Mouse (Mus musculus) MEL (cell line): Measurements from ENCODE around the gene Sun2.

Experiments
- BHLHE40 ChIP-seq: IDR thresholded peaks from 2 replicates; pipeline ENCODE4 v1.6.1; 2012; ENCODE audit warnings: low read depth, mild to moderate bottlenecking, inconsistent platforms, low read length, improper control_type of control experiment, borderline replicate concordance
- CTCF ChIP-seq, 3 experiments: IDR thresholded peaks in 2 of 3; conservative IDR thresholded peaks in 1 of 3; 2 replicates each; pipeline ENCODE4 v1.5.1; 2011 to 2012; ENCODE audit warnings: low read length in 3 of 3, low read depth in 2 of 3, mild to moderate bottlenecking in 2 of 3, improper control_type of control experiment in 1 of 3, inconsistent platforms in 1 of 3, mixed read lengths in 1 of 3, moderate library complexity in 1 of 3; ENCODE audit not compliant: control insufficient read depth in 1 of 3, insufficient read depth in 1 of 3, poor library complexity in 1 of 3, severe bottlenecking in 1 of 3
- EP300 ChIP-seq, 2 experiments: IDR thresholded peaks; 2 replicates each; pipeline ENCODE4 v1.6.1; 2011; ENCODE audit warnings: improper control_type of control experiment in 2 of 2, low read length in 2 of 2, low read depth in 1 of 2, mild to moderate bottlenecking in 1 of 2
- GATA1 ChIP-seq: IDR thresholded peaks from 2 replicates; pipeline ENCODE4 v1.6.1; 2011; ENCODE audit warnings: low read depth, low read length, improper control_type of control experiment
- HCFC1 ChIP-seq: IDR thresholded peaks from 2 replicates; pipeline ENCODE4 v1.6.1; 2012; ENCODE audit warnings: low read depth, mild to moderate bottlenecking, inconsistent platforms, low read length, improper control_type of control experiment, moderate library complexity
- MAFK ChIP-seq: IDR thresholded peaks from 2 replicates; pipeline ENCODE4 v1.6.1; 2011; ENCODE audit warnings: low read depth, mild to moderate bottlenecking, low read length, improper control_type of control experiment, borderline replicate concordance
- MAX ChIP-seq: IDR thresholded peaks from 2 replicates; pipeline ENCODE4 v1.6.1; 2011; ENCODE audit warnings: low read length, improper control_type of control experiment
- MYC ChIP-seq: IDR thresholded peaks from 2 replicates; pipeline ENCODE4 v1.6.1; 2011; ENCODE audit warnings: low read depth, mild to moderate bottlenecking, low read length, improper control_type of control experiment, moderate library complexity
- POLR2A ChIP-seq, 2 experiments: IDR thresholded peaks; 2 replicates each; pipeline ENCODE4 v1.6.1; 2011 to 2012; ENCODE audit warnings: low read length in 2 of 2, mild to moderate bottlenecking in 2 of 2, control low read depth in 1 of 2, improper control_type of control experiment in 1 of 2, low read depth in 1 of 2, moderate library complexity in 1 of 2; ENCODE audit not compliant: control insufficient read depth in 1 of 2, insufficient read depth in 1 of 2, poor library complexity in 1 of 2
- POLR2AphosphoS2 ChIP-seq: IDR thresholded peaks from 2 replicates; pipeline ENCODE4 v1.6.1; 2011; ENCODE audit warnings: low read length, improper control_type of control experiment
- USF1 ChIP-seq: IDR thresholded peaks from 2 replicates; pipeline ENCODE4 v1.6.1; 2014; ENCODE audit warnings: low read depth, mild to moderate bottlenecking, inconsistent platforms, low read length, improper control_type of control experiment, moderate library complexity
- USF2 ChIP-seq, 2 experiments: IDR thresholded peaks; 2 replicates each; pipeline ENCODE4 v1.6.1; 2011 to 2012; ENCODE audit warnings: improper control_type of control experiment in 2 of 2, low read length in 2 of 2, borderline replicate concordance in 1 of 2, inconsistent platforms in 1 of 2, low read depth in 1 of 2, mild to moderate bottlenecking in 1 of 2; ENCODE audit not compliant: insufficient read depth in 1 of 2
- ZKSCAN1 ChIP-seq: IDR thresholded peaks from 2 replicates; pipeline ENCODE4 v1.6.1; 2012; ENCODE audit warnings: low read depth, mild to moderate bottlenecking, inconsistent platforms, low read length, improper control_type of control experiment, moderate library complexity
- ZNF384 ChIP-seq: IDR thresholded peaks from 2 replicates; pipeline ENCODE4 v1.6.1; 2012; ENCODE audit warnings: low read depth, mild to moderate bottlenecking, inconsistent platforms, low read length, improper control_type of control experiment

- TF ChIP-seq POLR2A (IDR thresholded peaks at IDR 0.05; ENCODE audit: control insufficient read depth in 1 of 2, insufficient read depth in 1 of 2, low read depth in 1 of 2, low read length in 2 of 2, poor library complexity in 1 of 2) (no peak), USF2 (IDR thresholded peaks at IDR 0.05; ENCODE audit: borderline replicate concordance in 1 of 2, insufficient read depth in 1 of 2, low read depth in 1 of 2, low read length in 2 of 2) (no peak), ZNF384 (no peak), CTCF (IDR thresholded peaks at IDR 0.05 in 2 of 3, conservative IDR thresholded peaks at IDR 0.05 in 1 of 3; ENCODE audit: control insufficient read depth in 1 of 3, insufficient read depth in 1 of 3, low read depth in 2 of 3, low read length in 3 of 3, poor library complexity in 1 of 3, severe bottlenecking in 1 of 3) (no peak), GATA1 (no peak), USF1 (no peak), MYC (no peak), BHLHE40 (no peak), HCFC1 (no peak), POLR2AphosphoS2 (no peak), ZKSCAN1 (no peak), MAFK (no peak), EP300 (IDR thresholded peaks at IDR 0.05; ENCODE audit: low read depth in 1 of 2, low read length in 2 of 2) (no peak), MAX (no peak)
Observed at GRCm38 (mm10) chr15:79750266-79750665, 7.9 kb upstream of the Sun2 start.
